Mouse (Mus musculus) heart, adult 8-10 months (tissue): ENCODE results near the gene Amh. TPM values are rescaled to one million over a fixed set of nuclear protein-coding genes. Genes with fewer than 3 reads are reported as not detected.
A peak's percentile ranks its signal among the peaks of the same experiment; 100 is the strongest.

ENCODE experiments used
- DNase-seq: peaks from one replicate; pipeline ENCODE4 v3.0.0; 2022; ENCODE audit warnings: low spot score
- total RNA-seq, 4 experiments: library from RNA; stranded (reverse); gene quantifications; 2 replicates each; pipeline ENCODE4 v1.2.4; 2022

Gene Amh
- total RNA-seq, 4 experiments from 2014 or later = 0.14 to 0.50 (median 0.20) TPM

DNA sequence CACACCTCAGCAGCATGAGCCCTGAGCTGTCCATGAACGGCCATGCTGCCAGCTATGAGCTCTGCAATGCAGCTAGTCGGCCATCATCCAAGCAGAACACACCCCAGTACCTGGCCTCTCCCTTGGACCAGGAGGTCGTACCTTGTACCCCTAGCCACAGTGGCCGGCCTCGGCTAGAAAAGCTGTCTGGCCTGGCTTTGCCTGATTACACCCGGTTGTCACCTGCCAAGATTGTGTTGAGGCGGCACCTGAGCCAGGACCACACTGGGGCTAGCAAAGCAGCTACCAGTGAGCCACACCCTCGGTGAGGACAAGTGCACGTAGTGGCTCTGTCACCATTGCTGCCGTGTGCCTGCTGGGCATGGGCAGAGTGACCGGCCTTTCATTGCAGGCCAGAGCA is 19.1 kb upstream of the Amh start:
- DNase-seq = no peak

- DNase-seq = peak; percentile 55
Observed at GRCm38 (mm10) chr10:80787517-80787916, 17.5 kb upstream of the Amh start.

- DNase-seq = no peak
Observed at GRCm38 (mm10) chr10:80790761-80791404, 14.2 kb upstream of the Amh start.

- no peak for DNase-seq
Observed at GRCm38 (mm10) chr10:80791476-80792174, 13.4 kb upstream of the Amh start.

- no peak for DNase-seq
Observed at GRCm38 (mm10) chr10:80792175-80793032, 12.6 kb upstream of the Amh start.

- DNase-seq = no peak
Observed at GRCm38 (mm10) chr10:80793033-80793784, 11.8 kb upstream of the Amh start.

GRCm38 (mm10) chr10:80793803-80794202 is 11.2 kb upstream of the Amh start:
- DNase-seq = no peak

DNA sequence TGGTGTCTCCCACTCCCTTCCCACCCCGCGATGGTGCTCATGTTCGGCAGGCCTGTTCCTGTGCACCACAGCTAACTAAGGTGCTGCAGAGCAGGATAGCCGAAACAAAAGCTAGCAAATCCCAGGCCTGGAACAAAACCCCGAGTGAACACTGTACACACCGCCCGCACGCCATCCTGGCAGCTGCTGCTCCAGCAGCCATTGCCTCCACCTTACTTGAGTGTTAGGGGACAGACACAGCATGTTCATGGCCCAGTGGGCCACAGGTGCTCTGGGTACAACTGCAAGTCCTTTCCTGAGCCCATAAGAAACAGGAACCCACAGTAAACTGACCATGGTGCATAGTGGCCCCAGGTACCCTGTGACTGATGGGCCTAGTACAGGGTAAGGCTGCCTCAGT is 10.3 kb upstream of the Amh start:
- no peak for DNase-seq

GRCm38 (mm10) chr10:80796307-80796848 is 8.7 kb upstream of the Amh start:
- DNase-seq = no peak

DNA sequence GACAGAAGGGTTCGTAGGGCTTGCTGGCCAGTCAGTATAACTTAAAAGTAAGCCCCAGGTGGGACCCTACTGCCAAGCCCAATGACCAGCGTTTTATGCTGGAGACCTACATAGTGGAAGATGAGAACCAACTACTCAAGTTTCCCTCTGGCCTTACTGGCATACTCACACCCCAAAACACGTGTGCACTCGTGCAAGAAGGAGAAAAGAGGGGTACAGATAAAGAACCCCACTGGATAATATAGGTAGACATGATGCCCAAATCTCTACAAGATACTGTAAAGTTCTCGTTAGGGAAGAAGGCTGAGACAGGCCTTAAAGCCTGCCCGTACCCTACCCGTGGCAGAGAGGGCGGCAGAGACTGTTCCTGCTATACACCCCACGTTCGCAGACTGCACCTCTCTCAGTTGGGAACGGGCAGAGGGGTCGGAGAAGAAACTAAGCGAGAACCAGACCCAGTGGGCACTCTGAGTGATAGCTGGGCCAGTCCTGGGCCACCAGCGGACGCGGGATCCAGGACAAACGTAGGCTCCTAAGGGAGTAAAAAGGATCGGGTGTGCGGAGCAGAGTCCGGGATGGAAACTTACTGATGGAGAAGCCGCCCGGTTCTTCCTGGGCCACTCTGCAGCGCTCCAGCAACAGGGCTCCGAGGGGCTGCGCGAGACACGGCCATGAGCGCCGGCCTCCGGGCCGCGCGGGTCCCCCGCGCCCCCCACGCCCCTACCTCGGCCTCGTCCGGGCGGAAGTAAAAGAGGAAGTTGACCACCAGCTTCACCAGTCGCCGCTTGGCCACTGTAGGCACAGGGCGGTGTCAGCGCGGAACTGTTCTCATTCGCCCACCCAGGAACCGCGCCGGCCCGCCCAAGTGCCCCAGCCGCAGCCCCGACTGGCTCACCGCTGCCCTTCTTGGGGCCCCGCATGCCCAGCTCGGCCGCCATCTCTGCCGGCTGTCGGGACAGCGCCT is 7.6 kb upstream of the Amh start:
- DNase-seq = no peak

GRCm38 (mm10) chr10:80798150-80799006 is 6.7 kb upstream of the Amh start, which contains the start of the genes Sf3a2 and Plekhj1:
Sf3a2 (plus strand) TSS chr10:80798198.
Plekhj1 (minus strand) TSS chr10:80798626.
- peak; percentile 94 for DNase-seq

GRCm38 (mm10) chr10:80799070-80799566 is 5.9 kb upstream of the Amh start:
- no peak for DNase-seq

- no peak for DNase-seq
Observed at GRCm38 (mm10) chr10:80802204-80802912, 2.7 kb upstream of the Amh start.

GRCm38 (mm10) chr10:80802996-80803395 is 2.0 kb upstream of the Amh start:
- no peak for DNase-seq

DNA sequence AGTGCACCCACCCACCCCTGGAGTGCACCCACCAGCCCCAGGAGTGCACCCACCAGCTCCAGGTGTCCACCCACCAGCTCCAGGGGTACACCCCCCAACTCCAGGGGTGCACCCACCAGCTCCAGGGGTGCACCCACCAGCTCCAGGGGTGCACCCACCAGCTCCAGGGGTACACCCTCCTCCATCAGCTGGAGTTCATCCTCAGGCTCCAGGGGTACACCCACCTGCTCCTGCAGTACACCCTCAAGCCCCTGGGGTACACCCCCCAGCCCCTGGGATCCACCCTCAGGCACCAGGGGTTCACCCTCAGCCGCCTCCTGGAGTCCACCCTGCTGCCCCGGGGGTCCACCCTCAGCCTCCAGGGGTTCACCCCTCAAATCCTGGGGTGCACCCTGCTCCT is 703 bp upstream of the Amh start:
- no peak for DNase-seq

DNA sequence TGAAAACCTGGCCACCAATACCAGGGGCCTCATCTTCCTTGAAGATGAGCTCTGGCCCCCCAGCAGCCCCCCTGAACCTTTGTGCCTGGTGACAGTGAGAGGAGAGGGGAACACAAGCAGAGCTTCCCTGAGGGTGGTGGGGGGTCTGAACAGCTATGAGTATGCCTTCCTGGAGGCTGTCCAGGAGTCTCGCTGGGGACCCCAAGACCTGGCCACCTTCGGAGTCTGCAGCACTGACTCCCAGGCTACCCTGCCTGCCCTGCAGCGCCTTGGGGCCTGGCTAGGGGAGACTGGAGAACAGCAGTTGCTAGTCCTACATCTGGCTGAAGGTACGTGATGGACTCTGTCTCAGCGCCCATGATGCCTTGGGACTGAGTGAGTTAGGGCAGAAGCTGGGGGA is 279 bp downstream of the Amh start:
- DNase-seq = no peak

DNA sequence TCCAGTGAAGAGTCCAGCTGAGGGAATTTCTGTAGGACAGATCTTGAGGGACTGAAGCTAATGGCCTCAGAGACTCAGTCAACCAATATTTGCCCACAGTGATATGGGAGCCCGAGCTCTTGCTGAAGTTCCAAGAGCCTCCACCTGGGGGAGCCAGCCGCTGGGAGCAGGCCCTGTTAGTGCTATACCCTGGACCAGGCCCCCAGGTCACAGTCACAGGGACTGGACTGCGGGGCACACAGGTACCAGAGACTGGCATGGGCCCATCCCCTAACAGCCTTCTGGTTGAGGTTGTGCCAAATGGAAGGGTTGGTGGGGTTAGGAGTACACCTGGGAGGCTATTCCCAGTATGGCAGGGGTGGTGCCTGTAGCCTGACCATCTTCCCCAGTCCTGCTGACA is 882 bp downstream of the Amh start:
- DNase-seq = peak; percentile 47

DNA sequence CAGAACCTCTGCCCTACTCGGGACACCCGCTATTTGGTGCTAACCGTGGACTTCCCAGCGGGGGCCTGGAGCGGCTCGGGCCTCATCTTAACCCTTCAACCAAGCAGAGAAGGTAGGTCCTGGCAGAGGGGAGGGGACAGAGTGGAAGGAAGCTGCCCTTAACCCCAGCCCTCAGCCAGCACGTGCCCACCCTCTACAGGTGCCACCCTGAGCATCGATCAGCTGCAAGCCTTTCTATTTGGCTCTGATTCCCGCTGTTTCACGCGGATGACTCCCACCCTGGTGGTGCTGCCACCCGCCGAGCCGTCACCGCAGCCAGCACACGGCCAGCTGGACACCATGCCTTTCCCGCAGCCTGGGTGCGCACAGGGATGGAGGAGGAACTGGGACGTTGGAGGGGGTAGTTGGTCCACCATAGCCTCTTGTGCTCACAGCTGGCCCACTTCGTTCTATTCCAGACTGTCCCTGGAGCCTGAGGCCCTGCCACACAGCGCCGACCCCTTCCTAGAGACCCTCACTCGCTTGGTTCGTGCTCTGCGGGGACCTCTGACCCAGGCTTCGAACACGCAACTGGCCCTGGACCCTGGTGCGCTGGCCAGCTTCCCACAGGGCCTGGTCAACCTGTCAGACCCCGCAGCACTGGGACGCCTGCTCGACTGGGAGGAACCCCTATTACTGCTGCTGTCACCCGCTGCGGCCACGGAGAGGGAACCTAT is 1.5 kb downstream of the Amh start:
- DNase-seq = no peak
